Mouse (Mus musculus) forebrain, embryonic 13.5 days (tissue): ENCODE data around the gene Iqsec1. TPM values are rescaled to one million over a fixed set of nuclear protein-coding genes. Genes with fewer than 3 reads are reported as not detected.

ENCODE experiments used
- ATAC-seq: fragments of 200-750 bp; cut with Nextera tagmentation; 2 replicates; pipeline ENCODE4 v1.8.0; 2017
- H3K27ac ChIP-seq: fragments of 300-500 bp; sonication (generic); 2 replicates; pipeline ENCODE4 v1.5.1; 2015; ENCODE audit warnings: inconsistent platforms, mild to moderate bottlenecking, moderate library complexity
- H3K27me3 ChIP-seq: fragments of 300-500 bp; sonication (generic); 2 replicates; pipeline ENCODE4 v1.6.1; 2015; ENCODE audit warnings: mild to moderate bottlenecking, inconsistent platforms
- H3K36me3 ChIP-seq: fragments of 300-500 bp; sonication (generic); 2 replicates; pipeline ENCODE4 v1.6.1; 2015; ENCODE audit warnings: mild to moderate bottlenecking, inconsistent platforms; ENCODE audit not compliant: poor library complexity, severe bottlenecking
- H3K4me1 ChIP-seq: fragments of 300-500 bp; sonication (generic); 2 replicates; pipeline ENCODE4 v1.6.1; 2015; ENCODE audit warnings: inconsistent platforms
- H3K4me2 ChIP-seq: fragments of 300-500 bp; sonication (generic); 2 replicates; pipeline ENCODE4 v1.6.1; 2015; ENCODE audit warnings: inconsistent platforms, mild to moderate bottlenecking, moderate library complexity
- H3K4me3 ChIP-seq: fragments of 300-500 bp; sonication (generic); 2 replicates; pipeline ENCODE4 v1.5.1; 2015; ENCODE audit warnings: mild to moderate bottlenecking, inconsistent platforms
- H3K9ac ChIP-seq: fragments of 300-500 bp; sonication (generic); 2 replicates; pipeline ENCODE4 v1.6.1; 2015; ENCODE audit warnings: mild to moderate bottlenecking, inconsistent platforms
- H3K9me3 ChIP-seq: fragments of 300-500 bp; sonication (generic); replicated peaks from 2 replicates; pipeline ENCODE4 v1.6.1; 2016; ENCODE audit warnings: inconsistent platforms
- WGBS: fragments of 180-500 bp; shearing (Covaris S2); methylation state at CpG from one replicate; pipeline ENCODE4 v1.1.7; 2015; 5-methylcytosine and 5-hydroxymethylcytosine counted together
- polyA plus RNA-seq: library from polyadenylated mRNA; unstranded; fragments of >200 nt; fragmentation: Nextera tagmentation; extraction: Ambion mirVana; gene quantifications from 2 replicates; pipeline ENCODE4 v1.2.1, GENCODE M21; 2015

The Iqsec1 gene
- polyA plus RNA-seq, 1 experiment from 2014 or later: 10.0 TPM

- WGBS: 86% methylated on average over 5 of the region's 5 CpGs
- H3K9ac ChIP-seq: no peak overlapping the region
- ATAC-seq: no peak
- no peak overlapping the region for H3K27ac ChIP-seq
- H3K4me2 ChIP-seq: no peak overlapping the region
- peaks cover 12% of the 10 kb centered on the region for H3K4me1 ChIP-seq
- no peaks in the 10 kb centered on the region for H3K27me3 ChIP-seq
- no peak overlapping the region for H3K4me3 ChIP-seq
- no peaks in the 10 kb centered on the region for H3K9me3 ChIP-seq
- H3K36me3 ChIP-seq: peaks cover 33% of the 10 kb centered on the region
These were observed 216.4 kb downstream of the Iqsec1 start for GRCm38 (mm10) chr6:90772120-90772519.

- WGBS: 76% methylated on average over 2 of the region's 2 CpGs
- no peaks in the 10 kb centered on the region for H3K27me3 ChIP-seq
These were observed 220.0 kb downstream of the Iqsec1 start for GRCm38 (mm10) chr6:90768526-90768925.

GRCm38 (mm10) chr6:90767874-90768273, 220.6 kb downstream of the Iqsec1 start:
- Histone ChIP-seq H3K9ac (no peak overlapping the region), H3K27me3 (no peaks in the 10 kb centered on the region), H3K9me3 (no peaks in the 10 kb centered on the region), H3K4me1 (peaks cover 22% of the 10 kb centered on the region), H3K4me3 (no peak overlapping the region), H3K27ac (no peak overlapping the region), H3K36me3 (peaks cover 26% of the 10 kb centered on the region), H3K4me2 (no peak overlapping the region)
- no peak for ATAC-seq
- WGBS: 100% methylated on average over 1 of the region's 1 CpGs

More at GRCm38 (mm10) chr6:90768526-90768925, 220.0 kb downstream of the Iqsec1 start:
- no peak overlapping the region for H3K4me2 ChIP-seq
- H3K4me1 ChIP-seq: peaks cover 24% of the 10 kb centered on the region
- no peak overlapping the region for H3K4me3 ChIP-seq
- no peaks in the 10 kb centered on the region for H3K9me3 ChIP-seq
- no peak overlapping the region for H3K27ac ChIP-seq
- no peak overlapping the region for H3K9ac ChIP-seq
- peaks cover 26% of the 10 kb centered on the region for H3K36me3 ChIP-seq
- no peak for ATAC-seq

GRCm38 (mm10) chr6:90764753-90765152, 223.7 kb downstream of the Iqsec1 start:
- Histone ChIP-seq H3K9me3 (no peaks in the 10 kb centered on the region), H3K27ac (peak overlapping the region; percentile 36), H3K4me3 (no peak overlapping the region), H3K4me1 (peaks cover 40% of the 10 kb centered on the region), H3K27me3 (no peaks in the 10 kb centered on the region), H3K36me3 (peaks cover 20% of the 10 kb centered on the region), H3K4me2 (no peak overlapping the region), H3K9ac (no peak overlapping the region)
- peak; percentile 41; the same call in 1 of the 2 replicates for ATAC-seq
- 39% methylated on average over 2 of the region's 2 CpGs for WGBS

- Histone ChIP-seq H3K9me3 (no peaks in the 10 kb centered on the region), H3K27ac (peak overlapping the region; percentile 36; the same call in 1 of the 2 replicates), H3K4me2 (no peak overlapping the region), H3K27me3 (no peaks in the 10 kb centered on the region), H3K4me3 (no peak overlapping the region), H3K4me1 (peaks cover 47% of the 10 kb centered on the region), H3K9ac (no peak overlapping the region), H3K36me3 (peaks cover 20% of the 10 kb centered on the region)
- ATAC-seq: peak; percentile 66
- WGBS: 40% methylated on average over 18 of the region's 18 CpGs
These were observed 224.4 kb downstream of the Iqsec1 start for GRCm38 (mm10) chr6:90763959-90764591.

- WGBS: 76% methylated on average over 4 of the region's 4 CpGs
- Histone ChIP-seq H3K9me3 (no peaks in the 10 kb centered on the region), H3K4me1 (peaks cover 49% of the 10 kb centered on the region), H3K4me2 (no peak overlapping the region), H3K9ac (no peak overlapping the region), H3K27ac (no peak overlapping the region), H3K27me3 (no peaks in the 10 kb centered on the region), H3K4me3 (no peak overlapping the region), H3K36me3 (peaks cover 18% of the 10 kb centered on the region)
- ATAC-seq: no peak
These were observed 225.2 kb downstream of the Iqsec1 start for GRCm38 (mm10) chr6:90763295-90763694.

GRCm38 (mm10) chr6:90762120-90762736, 226.3 kb downstream of the Iqsec1 start:
- 96% methylated on average over 2 of the region's 2 CpGs for WGBS

GRCm38 (mm10) chr6:90761301-90762056, 227.0 kb downstream of the Iqsec1 start:
- Histone ChIP-seq H3K36me3 (peaks cover 5% of the 10 kb centered on the region; the same call in 1 of the 2 replicates), H3K27ac (no peak overlapping the region), H3K4me2 (no peak overlapping the region), H3K9me3 (no peaks in the 10 kb centered on the region), H3K9ac (no peak overlapping the region), H3K4me3 (no peak overlapping the region), H3K4me1 (peaks cover 49% of the 10 kb centered on the region), H3K27me3 (no peaks in the 10 kb centered on the region)
- WGBS: 85% methylated on average over 4 of the region's 4 CpGs
- no peak for ATAC-seq

More at GRCm38 (mm10) chr6:90762120-90762736, 226.3 kb downstream of the Iqsec1 start:
- H3K9me3 ChIP-seq: no peaks in the 10 kb centered on the region
- no peak overlapping the region for H3K9ac ChIP-seq
- no peak overlapping the region for H3K27ac ChIP-seq
- no peak for ATAC-seq
- H3K4me1 ChIP-seq: peaks cover 49% of the 10 kb centered on the region
- peaks cover 9% of the 10 kb centered on the region for H3K36me3 ChIP-seq
- H3K4me3 ChIP-seq: no peak overlapping the region
- H3K4me2 ChIP-seq: no peak overlapping the region
- no peaks in the 10 kb centered on the region for H3K27me3 ChIP-seq

- H3K27ac ChIP-seq: no peak overlapping the region
- no peak overlapping the region for H3K4me3 ChIP-seq
- 60% methylated on average over 5 of the region's 5 CpGs for WGBS
These were observed 227.6 kb downstream of the Iqsec1 start for GRCm38 (mm10) chr6:90760886-90761285.

GRCm38 (mm10) chr6:90759754-90760153, 228.7 kb downstream of the Iqsec1 start:
- no peak for ATAC-seq
- peaks cover 5% of the 10 kb centered on the region; the same call in 1 of the 2 replicates for H3K36me3 ChIP-seq
- no peak overlapping the region for H3K9ac ChIP-seq
- WGBS: 69% methylated on average over 2 of the region's 2 CpGs
- no peak overlapping the region for H3K4me2 ChIP-seq
- H3K27me3 ChIP-seq: no peaks in the 10 kb centered on the region
- H3K9me3 ChIP-seq: no peaks in the 10 kb centered on the region
- peak overlapping the region; percentile 49; the same call in 1 of the 2 replicates for H3K27ac ChIP-seq
- peaks cover 40% of the 10 kb centered on the region for H3K4me1 ChIP-seq
- H3K4me3 ChIP-seq: no peak overlapping the region

More at GRCm38 (mm10) chr6:90760886-90761285, 227.6 kb downstream of the Iqsec1 start:
- ATAC-seq: no peak
- H3K27me3 ChIP-seq: no peaks in the 10 kb centered on the region
- no peak overlapping the region for H3K9ac ChIP-seq
- peaks cover 5% of the 10 kb centered on the region; the same call in 1 of the 2 replicates for H3K36me3 ChIP-seq
- no peak overlapping the region for H3K4me2 ChIP-seq
- no peaks in the 10 kb centered on the region for H3K9me3 ChIP-seq
- H3K4me1 ChIP-seq: peaks cover 49% of the 10 kb centered on the region

- Histone ChIP-seq H3K27ac (no peak overlapping the region), H3K4me1 (peaks cover 27% of the 10 kb centered on the region), H3K4me3 (no peak overlapping the region), H3K4me2 (no peak overlapping the region), H3K36me3 (peaks cover 5% of the 10 kb centered on the region; the same call in 1 of the 2 replicates), H3K27me3 (no peaks in the 10 kb centered on the region), H3K9ac (no peak overlapping the region), H3K9me3 (no peaks in the 10 kb centered on the region)
- 94% methylated on average over 2 of the region's 2 CpGs for WGBS
- ATAC-seq: no peak
These were observed 230.3 kb downstream of the Iqsec1 start for GRCm38 (mm10) chr6:90758155-90758554.

GRCm38 (mm10) chr6:90757427-90757883, 231.0 kb downstream of the Iqsec1 start:
- no peak overlapping the region for H3K4me2 ChIP-seq
- H3K36me3 ChIP-seq: peaks cover 5% of the 10 kb centered on the region; the same call in 1 of the 2 replicates
- no peak overlapping the region for H3K27ac ChIP-seq
- H3K27me3 ChIP-seq: no peaks in the 10 kb centered on the region
- peaks cover 27% of the 10 kb centered on the region for H3K4me1 ChIP-seq
- no peak overlapping the region for H3K4me3 ChIP-seq
- no peaks in the 10 kb centered on the region for H3K9me3 ChIP-seq
- no peak overlapping the region for H3K9ac ChIP-seq
- 75% methylated on average over 12 of the region's 12 CpGs for WGBS
- no peak for ATAC-seq
